Mouse (Mus musculus): Measurements from ENCODE around the gene Lrrc74a. TPM values are rescaled to one million over a fixed set of nuclear protein-coding genes. Genes with fewer than 3 reads are reported as not detected.

The Lrrc74a gene
- polyA plus RNA-seq, 1 experiment, result 0.08 TPM

GRCm38 (mm10) chr12:86795076-86795837 lies 61.1 kb downstream of the Lrrc74a start:
- H3K36me3 ChIP-seq (ENCODE audit: control insufficient read depth, insufficient read depth, low read length), result no peaks in the 10 kb centered on the region
- DNase-seq, result no peak
- no peak overlapping the region for H3K27ac ChIP-seq (ENCODE audit: control insufficient read depth, insufficient read depth, low read length)
- H3K4me3 ChIP-seq (ENCODE audit: control insufficient read depth, insufficient read depth, low read length), result no peak overlapping the region
- H3K4me1 ChIP-seq (replicated peaks; ENCODE audit: control insufficient read depth, insufficient read depth, low read length), result peaks cover 9% of the 10 kb centered on the region
- WGBS, result 74% methylated on average over 7 of the region's 7 CpGs
- H3K27me3 ChIP-seq (ENCODE audit: control insufficient read depth, insufficient read depth, low read length), result no peaks in the 10 kb centered on the region
- TF ChIP-seq POLR2A (IDR thresholded peaks at IDR 0.05; ENCODE audit: control insufficient read depth, extremely low read depth, insufficient read depth, low read length, poor library complexity) (no peak), CTCF (IDR thresholded peaks at IDR 0.05; ENCODE audit: borderline replicate concordance, control insufficient read depth, extremely low read depth, insufficient read depth, low read length, poor library complexity) (no peak)

- H3K4me1 ChIP-seq (replicated peaks; ENCODE audit: control insufficient read depth, insufficient read depth, low read length), result peaks cover 14% of the 10 kb centered on the region
- H3K36me3 ChIP-seq (ENCODE audit: control insufficient read depth, insufficient read depth, low read length), result no peaks in the 10 kb centered on the region
- no peak overlapping the region for H3K27ac ChIP-seq (ENCODE audit: control insufficient read depth, insufficient read depth, low read length)
- WGBS, result 7% methylated on average over 4 of the region's 4 CpGs
- no peaks in the 10 kb centered on the region for H3K27me3 ChIP-seq (ENCODE audit: control insufficient read depth, insufficient read depth, low read length)
- TF ChIP-seq CTCF (IDR thresholded peaks at IDR 0.05; ENCODE audit: borderline replicate concordance, control insufficient read depth, extremely low read depth, insufficient read depth, low read length, poor library complexity) (peak; percentile 53; the same call in 1 of the 2 replicates), POLR2A (IDR thresholded peaks at IDR 0.05; ENCODE audit: control insufficient read depth, extremely low read depth, insufficient read depth, low read length, poor library complexity) (no peak)
- DNase-seq, result peak; percentile 80
- H3K4me3 ChIP-seq (ENCODE audit: control insufficient read depth, insufficient read depth, low read length), result no peak overlapping the region
Measured at GRCm38 (mm10) chr12:86795838-86796232, 61.7 kb downstream of the Lrrc74a start.

GRCm38 (mm10) chr12:86796351-86796750 lies 62.2 kb downstream of the Lrrc74a start:
- 64% methylated on average over 3 of the region's 3 CpGs for WGBS
- Histone ChIP-seq H3K27ac (ENCODE audit: control insufficient read depth, insufficient read depth, low read length) (no peak overlapping the region), H3K36me3 (ENCODE audit: control insufficient read depth, insufficient read depth, low read length) (no peaks in the 10 kb centered on the region), H3K4me1 (replicated peaks; ENCODE audit: control insufficient read depth, insufficient read depth, low read length) (peaks cover 20% of the 10 kb centered on the region), H3K4me3 (ENCODE audit: control insufficient read depth, insufficient read depth, low read length) (no peak overlapping the region), H3K27me3 (ENCODE audit: control insufficient read depth, insufficient read depth, low read length) (no peaks in the 10 kb centered on the region)
- no peak for TF ChIP-seq CTCF (IDR thresholded peaks at IDR 0.05; ENCODE audit: borderline replicate concordance, control insufficient read depth, extremely low read depth, insufficient read depth, low read length, poor library complexity)
- TF ChIP-seq POLR2A (IDR thresholded peaks at IDR 0.05; ENCODE audit: control insufficient read depth, extremely low read depth, insufficient read depth, low read length, poor library complexity), result no peak
- no peak for DNase-seq

DNA sequence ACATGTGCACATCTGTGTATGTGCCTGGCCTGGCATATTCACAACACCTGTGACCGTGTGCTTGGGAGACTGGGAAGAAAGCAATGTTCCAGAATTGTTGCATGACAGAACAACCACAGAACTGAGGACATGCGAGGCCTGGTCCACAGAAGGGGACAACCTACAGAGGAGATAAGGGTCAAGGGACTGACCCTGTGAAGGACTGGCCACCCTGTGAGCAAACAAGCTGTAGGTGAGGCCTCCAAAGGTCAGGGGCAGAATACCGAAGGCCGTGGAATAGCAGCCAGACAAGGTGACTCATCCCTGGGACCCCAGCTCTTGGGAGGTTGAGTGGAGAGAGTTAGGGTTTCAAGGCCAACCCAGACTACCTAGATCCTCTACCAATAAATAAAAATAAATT lies 63.6 kb downstream of the Lrrc74a start:
- H3K4me1 ChIP-seq (replicated peaks; ENCODE audit: control insufficient read depth, insufficient read depth, low read length), result peaks cover 33% of the 10 kb centered on the region
- 96% methylated on average over 4 of the region's 4 CpGs for WGBS
- H3K27ac ChIP-seq (ENCODE audit: control insufficient read depth, insufficient read depth, low read length), result no peak overlapping the region
- DNase-seq, result no peak
- H3K36me3 ChIP-seq (ENCODE audit: control insufficient read depth, insufficient read depth, low read length), result no peaks in the 10 kb centered on the region
- no peaks in the 10 kb centered on the region for H3K27me3 ChIP-seq (ENCODE audit: control insufficient read depth, insufficient read depth, low read length)
- TF ChIP-seq CTCF (IDR thresholded peaks at IDR 0.05; ENCODE audit: borderline replicate concordance, control insufficient read depth, extremely low read depth, insufficient read depth, low read length, poor library complexity) (no peak), POLR2A (IDR thresholded peaks at IDR 0.05; ENCODE audit: control insufficient read depth, extremely low read depth, insufficient read depth, low read length, poor library complexity) (no peak)
- H3K4me3 ChIP-seq (ENCODE audit: control insufficient read depth, insufficient read depth, low read length), result no peak overlapping the region

DNA sequence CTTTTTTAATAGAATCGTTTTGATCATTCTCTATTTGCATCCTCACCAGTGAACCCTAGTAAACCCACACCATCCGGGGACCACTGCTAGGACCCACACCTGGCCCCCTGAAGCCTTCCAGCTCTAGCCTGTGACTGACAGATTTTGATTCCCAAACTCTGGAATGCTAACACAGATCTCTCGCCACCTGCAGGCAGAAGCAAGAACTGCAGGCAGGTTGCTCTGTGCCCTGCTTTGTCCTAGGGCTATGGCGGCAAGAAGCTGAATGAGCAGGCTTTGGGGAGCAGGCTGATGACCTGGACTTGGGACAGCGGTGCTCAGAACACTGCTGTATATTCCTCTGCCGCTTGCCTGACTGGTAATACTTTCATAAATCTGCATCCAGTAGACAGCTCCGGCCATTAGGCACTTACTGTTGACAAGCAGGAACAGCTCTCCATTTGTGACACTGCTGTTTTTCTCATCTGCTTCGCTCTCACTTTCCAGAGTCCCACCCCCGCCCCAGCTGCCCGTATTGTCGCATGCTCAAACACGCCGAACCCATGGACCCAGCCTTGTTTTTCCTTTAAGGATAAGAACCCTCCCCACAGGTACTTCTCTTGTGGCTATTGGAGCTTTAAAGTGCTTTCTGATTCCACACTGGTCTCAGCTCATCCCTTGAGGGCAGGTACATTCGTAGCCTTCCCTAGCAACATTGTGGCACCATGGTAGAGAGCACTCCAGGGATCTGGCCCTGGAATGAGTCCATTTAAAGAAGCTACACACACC lies 64.8 kb downstream of the Lrrc74a start:
- WGBS, result 74% methylated on average over 14 of the region's 14 CpGs
- peak; percentile 80 for DNase-seq
- Histone ChIP-seq H3K4me3 (ENCODE audit: control insufficient read depth, insufficient read depth, low read length) (no peak overlapping the region), H3K27ac (ENCODE audit: control insufficient read depth, insufficient read depth, low read length) (no peak overlapping the region), H3K36me3 (ENCODE audit: control insufficient read depth, insufficient read depth, low read length) (no peaks in the 10 kb centered on the region), H3K27me3 (ENCODE audit: control insufficient read depth, insufficient read depth, low read length) (no peaks in the 10 kb centered on the region), H3K4me1 (replicated peaks; ENCODE audit: control insufficient read depth, insufficient read depth, low read length) (peaks cover 45% of the 10 kb centered on the region)
- TF ChIP-seq POLR2A (IDR thresholded peaks at IDR 0.05; ENCODE audit: control insufficient read depth, extremely low read depth, insufficient read depth, low read length, poor library complexity), result no peak
- TF ChIP-seq CTCF (IDR thresholded peaks at IDR 0.05; ENCODE audit: borderline replicate concordance, control insufficient read depth, extremely low read depth, insufficient read depth, low read length, poor library complexity), result peak; percentile 95

DNA sequence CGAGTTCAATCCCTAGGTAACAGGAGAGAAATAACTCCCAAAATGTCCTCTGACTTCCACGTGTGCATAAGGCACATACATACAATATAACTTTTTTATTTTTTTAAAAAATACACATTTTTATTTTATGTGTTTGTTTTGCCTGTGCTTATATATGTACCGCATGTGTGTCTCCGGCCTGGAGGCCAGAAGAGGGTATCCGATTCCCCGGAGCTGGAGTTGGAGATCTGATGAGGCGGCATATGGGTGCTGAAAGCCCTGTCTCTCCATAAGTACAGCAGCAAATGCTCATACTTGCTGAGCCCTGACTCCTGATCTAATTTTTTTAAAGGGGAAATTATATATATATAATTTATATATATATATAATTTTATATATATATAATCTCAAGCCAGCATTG lies 65.6 kb downstream of the Lrrc74a start:
- peaks cover 53% of the 10 kb centered on the region for H3K4me1 ChIP-seq (replicated peaks; ENCODE audit: control insufficient read depth, insufficient read depth, low read length)
- H3K4me3 ChIP-seq (ENCODE audit: control insufficient read depth, insufficient read depth, low read length), result no peak overlapping the region
- no peaks in the 10 kb centered on the region for H3K27me3 ChIP-seq (ENCODE audit: control insufficient read depth, insufficient read depth, low read length)
- H3K27ac ChIP-seq (ENCODE audit: control insufficient read depth, insufficient read depth, low read length), result no peak overlapping the region
- TF ChIP-seq CTCF (IDR thresholded peaks at IDR 0.05; ENCODE audit: borderline replicate concordance, control insufficient read depth, extremely low read depth, insufficient read depth, low read length, poor library complexity), result no peak
- TF ChIP-seq POLR2A (IDR thresholded peaks at IDR 0.05; ENCODE audit: control insufficient read depth, extremely low read depth, insufficient read depth, low read length, poor library complexity), result no peak
- H3K36me3 ChIP-seq (ENCODE audit: control insufficient read depth, insufficient read depth, low read length), result no peaks in the 10 kb centered on the region
- WGBS, result 97% methylated on average over 7 of the region's 7 CpGs
- DNase-seq, result no peak
